Mouse (Mus musculus): ENCODE measurements at regions not wholly inside any gene's neighbourhood (a gene's known extent, or its start where the extent isn't known, plus 50 kb on each side); places are given as distances from the start of the nearest gene placed in this dataset.

DNA sequence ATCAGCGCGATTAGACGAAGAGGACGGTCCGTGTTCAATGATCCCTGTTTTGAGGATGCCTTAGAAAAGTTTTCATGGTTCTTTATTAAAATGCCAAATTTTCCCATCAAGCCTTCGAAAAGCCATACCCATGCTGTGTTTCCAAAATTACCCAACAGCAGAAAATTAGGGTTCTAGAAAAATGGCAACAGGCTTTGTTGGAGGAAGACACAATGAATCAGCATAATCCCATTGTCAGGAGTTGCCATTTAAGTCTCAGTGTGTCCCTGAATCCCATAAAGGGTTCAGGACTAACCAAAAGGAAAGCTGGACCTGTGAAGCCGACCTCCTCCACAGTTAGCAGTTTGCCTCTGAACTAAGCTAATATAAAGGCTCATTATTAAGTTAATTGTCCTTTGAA lies 247.6 kb downstream of the Nr2f2 start:
- ATAC-seq (replicated peaks; ENCODE audit: poor library complexity), result no peak

DNA sequence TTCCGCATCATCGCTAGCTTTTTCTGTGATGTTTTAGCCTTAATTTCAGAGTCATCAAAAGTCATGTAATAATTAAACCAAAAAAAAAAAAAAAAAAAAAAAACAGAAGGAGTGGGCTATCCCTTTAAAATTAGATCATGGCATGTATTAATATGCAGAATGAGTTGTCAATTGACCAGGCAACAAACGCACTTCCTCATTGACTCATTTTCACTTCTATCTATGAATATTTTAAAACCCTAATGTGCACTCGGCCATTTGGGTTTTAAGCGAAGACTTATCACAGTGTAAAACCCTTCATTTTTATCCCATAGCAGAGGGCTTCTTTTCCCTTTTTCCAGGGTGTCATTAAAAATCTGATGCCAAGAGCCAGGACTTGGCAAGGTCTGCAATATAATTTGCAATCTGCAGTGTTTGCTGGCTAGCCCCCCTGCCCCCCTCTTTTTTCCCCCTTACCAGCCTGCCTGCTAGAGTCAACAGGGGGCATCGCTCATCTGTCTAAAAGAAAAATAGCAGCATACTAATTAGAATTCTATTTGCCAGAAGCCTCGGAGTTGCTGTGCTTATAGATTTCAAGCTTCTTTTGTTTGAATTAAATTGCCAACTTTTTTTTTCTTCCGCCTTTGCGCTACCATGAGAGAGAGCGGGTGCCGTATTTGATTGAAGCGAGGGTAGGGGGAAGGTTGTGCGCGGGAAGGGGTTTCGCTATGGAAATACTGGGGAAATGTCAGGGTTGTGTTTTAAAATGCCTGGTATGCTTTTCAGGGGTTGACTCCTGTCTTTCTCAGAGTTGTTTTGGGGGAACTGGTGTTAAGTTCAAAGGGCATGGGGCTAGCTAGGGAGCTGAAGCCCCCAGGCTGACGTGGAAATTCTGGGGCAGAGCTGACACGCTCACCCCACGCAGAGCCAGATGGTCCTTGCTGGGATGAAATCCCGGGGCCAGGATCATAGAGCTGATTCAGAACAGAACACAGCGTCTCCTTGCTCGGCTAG lies 248.3 kb downstream of the Nr2f2 start:
- ATAC-seq (replicated peaks; ENCODE audit: poor library complexity), result peak; percentile 70

DNA sequence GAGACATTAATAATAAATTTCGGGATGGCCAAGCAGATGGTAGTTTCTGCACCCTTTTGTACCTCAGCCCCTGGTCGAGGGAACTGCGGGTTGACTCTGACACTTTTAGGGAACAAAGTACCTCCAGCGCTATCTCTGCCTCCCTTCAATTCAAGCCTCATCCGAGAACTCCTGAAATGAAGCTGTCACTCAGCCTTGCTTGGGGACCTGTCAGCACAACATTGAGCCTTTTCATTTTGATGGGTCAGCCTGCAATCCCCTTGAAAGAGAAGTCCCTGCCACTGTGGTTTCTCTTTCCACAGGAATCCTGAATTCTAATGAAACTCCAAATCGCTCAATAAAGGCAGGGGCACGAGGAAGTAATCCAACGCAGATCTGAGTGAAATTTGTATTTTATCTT lies 257.5 kb downstream of the Nr2f2 start:
- ATAC-seq (replicated peaks; ENCODE audit: poor library complexity), result 0 out of 2 replicates have a peak, but pooled peaks have one; percentile 17

GRCm38 (mm10) chr7:70105024-70105423 lies 261.5 kb downstream of the Nr2f2 start:
- no peak for ATAC-seq (replicated peaks; ENCODE audit: poor library complexity)

DNA sequence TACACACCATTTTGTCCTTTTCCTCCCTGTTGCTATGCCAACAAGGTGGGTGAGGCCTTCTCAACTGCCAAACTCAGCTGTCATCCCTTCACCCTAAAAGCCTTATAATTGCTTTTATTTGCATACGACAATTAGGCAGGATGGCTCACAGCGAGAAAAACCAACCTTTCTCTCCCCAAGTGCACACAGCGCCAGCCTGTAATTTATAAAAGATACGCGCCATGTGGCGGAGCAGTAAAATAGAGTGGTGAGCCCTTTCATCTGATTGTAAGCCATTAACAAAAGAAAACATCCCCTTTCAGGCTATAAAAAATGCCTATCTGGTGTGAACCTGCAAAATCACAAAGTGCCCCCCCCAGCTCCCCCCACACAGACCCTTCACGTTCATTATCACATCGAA lies 262.0 kb downstream of the Nr2f2 start:
- no peak for ATAC-seq (replicated peaks; ENCODE audit: poor library complexity)

DNA sequence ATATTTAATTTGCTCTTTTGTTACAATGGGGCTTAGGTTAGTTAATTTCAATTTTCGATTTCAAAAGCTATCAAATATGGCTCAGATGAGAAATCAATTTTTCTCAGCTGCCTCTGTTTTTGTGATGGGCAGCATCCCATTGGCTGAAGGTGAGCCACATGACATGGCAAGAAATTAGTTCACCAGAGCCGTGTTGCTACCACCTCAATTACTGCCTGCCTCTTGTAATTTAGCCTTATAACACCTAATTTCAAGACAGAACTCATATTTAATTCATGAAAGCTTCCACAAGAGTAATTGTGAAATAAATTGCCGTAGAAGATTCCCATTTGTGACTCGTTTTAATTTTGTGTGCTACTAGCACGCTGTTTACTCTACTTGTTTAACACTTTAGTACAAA lies 262.9 kb downstream of the Nr2f2 start:
- ATAC-seq (replicated peaks; ENCODE audit: poor library complexity), result no peak

DNA sequence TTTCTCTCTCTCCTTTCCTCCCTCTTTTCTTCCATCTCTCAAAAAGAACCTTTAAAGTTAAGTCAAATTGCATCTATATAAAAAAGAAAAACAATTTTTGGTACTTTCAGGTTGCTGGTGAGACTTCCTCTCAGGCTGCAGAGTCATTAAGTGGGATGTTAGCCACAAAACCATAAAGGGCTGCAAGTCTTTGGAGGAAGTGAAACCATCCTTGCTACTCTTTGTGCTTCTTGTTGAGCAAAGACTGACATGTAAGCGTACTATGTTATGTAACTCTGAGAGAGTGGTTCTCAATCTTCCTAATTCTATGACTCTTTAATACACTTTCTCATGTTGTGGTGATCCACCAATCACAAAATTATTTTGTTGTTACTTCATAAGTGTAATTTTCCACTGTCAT lies 267.5 kb downstream of the Nr2f2 start:
- peak; percentile 100 for ATAC-seq (replicated peaks; ENCODE audit: poor library complexity)

- no peak for ATAC-seq (replicated peaks; ENCODE audit: poor library complexity)
These were observed 272.4 kb downstream of the Nr2f2 start for GRCm38 (mm10) chr7:70093916-70094784.

DNA sequence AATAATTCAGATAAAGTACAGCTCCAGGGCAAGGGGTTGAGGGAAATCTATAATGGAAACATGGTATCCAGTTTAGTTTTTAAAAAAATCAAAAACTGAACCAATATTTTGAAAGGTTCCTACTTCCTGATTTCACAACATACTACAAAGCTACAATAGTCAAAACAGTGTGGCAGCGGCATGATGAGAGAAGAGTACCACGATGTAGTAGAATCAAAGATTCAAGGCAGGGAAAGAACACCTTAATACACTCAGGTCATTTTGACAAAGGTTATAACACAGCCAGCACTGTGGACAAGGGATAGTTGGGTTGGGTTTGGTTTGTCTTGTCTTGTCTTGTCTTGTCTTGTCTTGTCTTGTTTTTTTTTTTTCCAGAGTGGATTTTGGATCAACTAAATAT lies 274.4 kb downstream of the Nr2f2 start:
- no peak for ATAC-seq (replicated peaks; ENCODE audit: poor library complexity)

GRCm38 (mm10) chr7:70089121-70089520 lies 277.4 kb downstream of the Nr2f2 start:
- no peak for ATAC-seq (replicated peaks; ENCODE audit: poor library complexity)

DNA sequence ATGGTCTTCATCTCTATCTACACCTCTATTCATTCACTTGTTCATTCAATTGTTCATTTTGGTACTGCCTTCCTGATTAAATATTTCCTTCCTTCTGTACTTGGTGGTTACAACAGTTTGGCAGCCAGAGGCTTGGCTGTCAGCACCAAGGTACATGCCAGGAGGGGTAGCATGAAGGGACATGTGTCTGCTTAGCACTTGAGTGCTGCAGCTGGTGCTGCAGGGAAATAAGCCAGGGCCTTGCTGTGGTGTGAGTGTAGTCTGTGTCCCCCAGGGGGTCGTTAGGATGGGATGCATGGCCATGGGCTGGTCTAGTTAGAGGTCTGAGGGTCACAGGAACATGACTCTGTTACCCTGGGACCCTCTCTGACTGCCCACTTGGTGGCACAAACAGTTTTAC lies 296.9 kb downstream of the Nr2f2 start:
- no peak for ATAC-seq (replicated peaks; ENCODE audit: poor library complexity)

DNA sequence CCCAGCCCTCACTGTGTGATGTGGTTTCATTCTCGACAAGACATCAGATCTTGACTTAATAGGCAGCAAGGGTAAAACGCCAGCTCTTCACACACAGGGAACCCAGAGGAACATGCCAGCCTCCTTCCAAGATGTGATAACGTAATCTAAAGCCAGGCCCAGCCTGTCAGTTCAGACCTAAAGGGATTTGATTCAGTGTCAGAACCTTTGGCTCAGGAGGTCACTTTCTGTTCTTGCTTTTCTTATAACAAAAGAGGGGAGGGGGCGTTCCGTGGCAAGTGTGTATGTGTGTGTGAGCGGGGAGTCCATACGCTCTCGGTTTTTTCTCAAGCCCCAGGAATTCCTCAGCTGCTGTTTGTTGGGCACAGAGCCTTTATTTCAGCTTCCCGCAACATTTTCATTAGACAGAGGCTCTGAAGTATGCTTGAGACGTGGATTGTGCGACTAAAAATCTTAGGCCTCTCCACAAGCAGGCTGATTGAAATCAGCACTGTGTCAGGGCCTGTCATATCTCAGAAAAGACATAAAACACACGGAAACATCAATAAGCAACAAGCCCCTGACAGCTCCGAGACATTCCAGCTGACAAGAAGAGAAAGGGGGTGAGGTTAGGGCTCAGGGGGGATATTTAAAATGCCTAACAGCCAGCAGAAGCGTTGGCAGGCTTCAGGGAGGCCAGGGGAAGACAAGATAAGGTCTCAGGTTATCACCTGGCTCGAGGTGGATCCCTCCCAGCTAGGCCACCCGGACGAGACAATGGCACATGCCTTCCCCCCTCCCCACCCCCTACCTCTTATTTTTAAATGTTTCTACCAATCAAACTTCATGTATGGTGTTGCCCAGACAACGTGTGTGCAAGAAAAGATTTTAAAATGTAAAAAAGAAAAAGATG lies 298.5 kb downstream of the Nr2f2 start:
- no peak for ATAC-seq (replicated peaks; ENCODE audit: poor library complexity)

DNA sequence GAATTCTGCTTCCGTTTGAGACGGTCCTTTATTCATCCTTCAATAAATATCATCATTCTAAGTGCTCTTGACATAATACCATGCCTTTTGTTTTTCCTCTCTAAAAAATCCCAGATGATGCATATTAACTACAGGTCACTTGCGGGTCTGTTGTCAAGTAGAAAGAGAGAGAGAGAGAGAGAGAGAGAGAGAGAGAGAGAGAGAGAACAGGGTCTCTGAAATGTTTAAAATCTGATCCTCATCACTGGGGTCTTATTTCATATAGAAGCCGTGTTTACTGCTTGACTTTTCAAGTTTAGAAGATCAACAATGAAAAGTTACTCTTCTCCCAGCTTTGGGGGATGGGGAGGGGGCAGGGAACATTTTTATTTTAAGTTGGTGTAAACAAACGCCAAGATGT lies 299.5 kb downstream of the Nr2f2 start:
- ATAC-seq (replicated peaks; ENCODE audit: poor library complexity), result no peak

GRCm38 (mm10) chr7:70066448-70066847 lies 300.1 kb downstream of the Nr2f2 start:
- no peak for ATAC-seq (replicated peaks; ENCODE audit: poor library complexity)

GRCm38 (mm10) chr7:70065471-70066130 lies 300.9 kb downstream of the Nr2f2 start:
- ATAC-seq (replicated peaks; ENCODE audit: poor library complexity), result no peak

DNA sequence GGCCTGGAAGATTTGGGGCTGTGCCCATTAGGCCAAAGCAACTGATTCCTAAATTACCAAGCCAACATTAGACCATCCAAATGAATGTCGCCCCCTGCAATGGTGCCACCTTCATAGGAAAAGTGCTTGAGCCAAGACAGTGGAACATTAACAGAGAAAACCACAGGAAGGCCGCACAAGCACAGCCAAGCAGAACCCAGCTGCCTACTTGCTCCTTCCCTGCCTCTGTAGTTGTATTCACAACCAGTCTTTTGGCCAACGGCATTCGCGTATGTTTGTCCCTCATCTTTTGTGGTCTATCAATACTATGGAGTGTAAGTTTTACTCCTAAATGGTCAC lies 319.2 kb downstream of the Nr2f2 start:
- no peak for ATAC-seq (replicated peaks; ENCODE audit: poor library complexity)

- ATAC-seq (replicated peaks; ENCODE audit: poor library complexity), result no peak
These were observed 319.7 kb downstream of the Nr2f2 start for GRCm38 (mm10) chr7:70046691-70047414.

- no peak for ATAC-seq (replicated peaks; ENCODE audit: poor library complexity)
These were observed 329.5 kb downstream of the Nr2f2 start for GRCm38 (mm10) chr7:70037011-70037410.

GRCm38 (mm10) chr7:70032857-70033256 lies 333.7 kb downstream of the Nr2f2 start:
- ATAC-seq (replicated peaks; ENCODE audit: poor library complexity), result no peak

GRCm38 (mm10) chr7:70029311-70029710 lies 337.2 kb downstream of the Nr2f2 start:
- ATAC-seq (replicated peaks; ENCODE audit: poor library complexity), result no peak
